Comparison of ENCODE assay signal across 9 mouse cellular contexts in the genomic region with DNA sequence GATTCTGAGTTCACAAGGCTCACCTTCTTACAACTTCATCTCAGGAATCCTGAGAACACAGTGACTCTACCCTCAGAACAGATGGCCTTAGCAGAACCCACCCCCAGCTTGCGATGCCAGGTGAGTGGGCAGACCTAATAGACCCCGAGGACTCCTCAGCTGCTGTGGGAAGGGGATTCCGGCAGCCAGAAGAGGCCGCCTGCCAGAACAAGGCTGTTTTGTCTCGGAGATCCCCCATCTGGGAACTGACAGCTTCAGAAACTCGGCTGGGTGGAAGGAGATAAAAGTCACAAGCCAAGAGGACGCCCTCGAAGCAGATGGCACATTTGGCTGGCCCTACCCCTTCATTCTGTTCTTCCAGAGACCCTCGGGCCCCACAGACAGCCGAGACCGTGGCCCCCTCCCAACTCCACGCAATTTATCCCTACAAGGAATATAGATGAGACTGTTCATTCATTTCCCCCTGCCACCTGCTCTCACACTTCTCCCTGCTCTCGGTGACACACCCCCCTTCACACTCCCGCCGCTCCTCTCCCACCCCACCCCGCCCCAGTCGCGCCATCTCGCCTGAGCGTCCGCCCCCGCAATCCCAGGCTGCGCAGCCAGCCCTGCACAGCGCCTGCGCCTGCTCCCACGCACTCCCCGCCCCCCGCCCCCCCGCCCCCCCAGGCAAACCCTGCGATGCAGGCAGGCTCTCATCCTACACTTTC. TPM values are rescaled to one million over a fixed set of nuclear protein-coding genes. Genes with fewer than 3 reads are reported as not detected.
A peak's percentile ranks its signal among the peaks of the same experiment; 100 is the strongest.
DNase-seq lines count a peak whose midpoint lies in the region; ATAC-seq and TF ChIP-seq lines count a peak whose summit lies in the region.
"Had no signal": no experiment of that assay in that cellular context is flagged by ENCODE, and none has a peak within 500 bp of the region (broad histone marks: within the 10 kb centered on the region; RNA-seq: fewer than 3 reads in every experiment).

TSS of gene Optc (minus strand) at position 51 of the 710 bp plus-strand sequence.

- no peak for TF ChIP-seq CTCF in E14TG2a.4 (conservative IDR thresholded peaks at IDR 0.05; ENCODE audit: low read length)
- no peak for TF ChIP-seq CTCF in small intestine, adult 2 months (IDR thresholded peaks at IDR 0.05; ENCODE audit: extremely low read depth, insufficient read length, insufficient replicate concordance, low read depth, low read length)

- 5% methylated on average over 30 of the region's 30 CpGs for WGBS in heart, embryonic 16.5 days
- 7% methylated on average over 30 of the region's 30 CpGs for WGBS in small intestine, adult 2 months

- H3K9me3 ChIP-seq in E14TG2a.4 (ENCODE audit: low read length), result no peaks in the 10 kb centered on the region
- no peaks in the 10 kb centered on the region for H3K9me3 ChIP-seq in heart, embryonic 16.5 days (replicated peaks; ENCODE audit: control insufficient read depth, low read length)

- H3K4me1 ChIP-seq in E14TG2a.4 (replicated peaks; ENCODE audit: low read depth, low read length), result peaks cover 31% of the 10 kb centered on the region
- H3K4me1 ChIP-seq in heart, embryonic 16.5 days (ENCODE audit: control insufficient read depth, insufficient read depth, low read length), result peaks cover 15% of the 10 kb centered on the region
- H3K4me1 ChIP-seq in small intestine, adult 2 months (ENCODE audit: control insufficient read depth, insufficient read depth, insufficient read length, low read length), result peaks cover 3% of the 10 kb centered on the region

- peak within 1 kb of the TSS; percentile 76 for H3K9ac ChIP-seq in heart, embryonic 16.5 days (ENCODE audit: low read length)

- ATAC-seq in common myeloid progenitor, adult 5-6 weeks (replicated peaks; ENCODE audit: low read depth, poor library complexity, severe bottlenecking), result peak; percentile 37; the same call in 1 of the 2 replicates
- ATAC-seq in heart, embryonic 16.5 days (replicated peaks; ENCODE audit: extremely low read depth, insufficient read depth, low FRiP score), result peak; percentile 65

- H3K4me2 ChIP-seq in heart, embryonic 16.5 days (ENCODE audit: low read depth, low read length), result peak within 1 kb of the TSS; percentile 98

- TF ChIP-seq POLR2A in small intestine, adult 2 months (IDR thresholded peaks at IDR 0.05; ENCODE audit: low read depth, low read length), result no peak

- DNase-seq in CD4-positive, CD25-positive, alpha-beta regulatory T cell, adult 2 months (ENCODE audit: low read depth, low spot score), result peak; percentile 67
- DNase-seq in layer of hippocampus, postnatal 25 days (ENCODE audit: extremely low spot score in 1 of 2, low spot score in 1 of 2), result peak; percentile 54 to 61
- DNase-seq in lung, postnatal 4 days, result peak; percentile 47 to 62
- DNase-seq in spleen, postnatal 14 days (ENCODE audit: low spot score in 2 of 2), result no peak

- peak within 1 kb of the TSS; percentile 66 for H3K27ac ChIP-seq in heart, embryonic 16.5 days (ENCODE audit: low read length)
- H3K27ac ChIP-seq in small intestine, adult 2 months (ENCODE audit: insufficient read depth, low read depth, low read length), result peak within 1 kb of the TSS; percentile 37; the same call in 1 of the 2 replicates

- H3K4me3 ChIP-seq in E14TG2a.4 (replicated peaks; ENCODE audit: low read length), result peak within 1 kb of the TSS; percentile 73
- H3K4me3 ChIP-seq in heart, embryonic 16.5 days (ENCODE audit: low read length), result peak within 1 kb of the TSS; percentile 55
- H3K4me3 ChIP-seq in small intestine, adult 2 months (ENCODE audit: low read depth, low read length), result peak within 1 kb of the TSS; percentile 56

- H3K36me3 ChIP-seq in E14TG2a.4 (ENCODE audit: insufficient read depth, low read length), result no peaks in the 10 kb centered on the region
- H3K36me3 ChIP-seq in heart, embryonic 16.5 days (ENCODE audit: control insufficient read depth, insufficient read depth), result no peaks in the 10 kb centered on the region
- H3K36me3 ChIP-seq in small intestine, adult 2 months (ENCODE audit: control insufficient read depth, insufficient read depth, low read length), result no peaks in the 10 kb centered on the region

- H3K27me3 ChIP-seq in E14TG2a.4 (ENCODE audit: insufficient read depth, low read length), result peaks cover 66% of the 10 kb centered on the region
- peaks cover 6% of the 10 kb centered on the region; the same call in 1 of the 2 replicates for H3K27me3 ChIP-seq in heart, embryonic 16.5 days (ENCODE audit: control insufficient read depth, insufficient read depth, low read length)
- no peaks in the 10 kb centered on the region; the same call in 1 of the 2 replicates for H3K27me3 ChIP-seq in small intestine, adult 2 months (ENCODE audit: control insufficient read depth, insufficient read depth, low read length)

RNA-seq across cellular contexts. Expression of gene Optc, which starts in this region (rescaled TPM):
- not detected in 2 replicates for total RNA-seq in common myeloid progenitor, adult 5-6 weeks (2017)
- polyA plus RNA-seq in heart, embryonic 16.5 days (2015; fragmentation: Nextera tagmentation; extraction: Ambion mirVana), result 0.28 and 0.36 TPM in 2 replicates
- under 1 TPM in 1 of 2 experiments, not detected in 1; 0.49 TPM for total RNA-seq in layer of hippocampus, postnatal 25 days (2021)
- 5.0 and 8.3 TPM in 2 replicates for polyA plus RNA-seq in small intestine, adult 2 months (2012; rRNA removed)
- total RNA-seq: hematopoietic stem cell, adult 5-6 weeks had no signal

Comparison
In these comparisons a context has a peak if more than half of its experiments do, and no peak if none do; other contexts are left out.
1. Peak in ATAC-seq in common myeloid progenitor, adult 5-6 weeks; RNA of the gene not detected or under 1 TPM.
2. Peak in ATAC-seq, H3K4me3 ChIP-seq, H3K27ac ChIP-seq, H3K9ac ChIP-seq and H3K4me2 ChIP-seq in heart, embryonic 16.5 days; RNA of the gene not detected or under 1 TPM.
3. Peak in DNase-seq in layer of hippocampus, postnatal 25 days; RNA of the gene not detected or under 1 TPM.
4. DNase-seq: peak in CD4-positive, CD25-positive, alpha-beta regulatory T cell, adult 2 months (single experiment) and lung, postnatal 4 days (2 of 2); none in spleen, postnatal 14 days (0 of 2).
5. Peak in every context shown above with its lines, with median percentiles within 50 percentile points of each other: H3K4me3 ChIP-seq.